Mouse (Mus musculus): ENCODE results near the gene Pde8a. TPM values are rescaled to one million over a fixed set of nuclear protein-coding genes. Genes with fewer than 3 reads are reported as not detected.

Gene Pde8a
- polyA plus RNA-seq, 1 experiment from 2014 or later = 6.4 TPM

DNA sequence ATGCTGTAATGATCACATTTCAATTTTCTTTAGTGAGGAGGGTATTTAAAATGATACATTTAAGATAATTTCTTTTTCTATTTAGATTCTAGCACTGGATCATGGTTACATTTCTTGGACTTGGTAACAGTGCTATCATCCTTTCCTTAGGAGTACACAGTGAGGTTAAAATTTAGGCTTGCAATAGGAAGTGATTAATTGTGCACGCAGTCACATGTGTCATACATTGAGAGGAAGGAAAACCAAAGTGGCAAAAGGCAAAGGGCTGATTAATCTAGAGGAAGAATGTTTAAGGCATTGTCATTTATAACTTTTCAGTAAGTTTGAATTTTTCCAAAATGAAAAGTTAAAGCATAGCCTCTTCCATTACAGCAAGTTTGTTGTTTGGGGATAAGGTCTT, 67.8 kb downstream of the Pde8a start:
- H3K36me3 ChIP-seq = no peaks in the 10 kb centered on the region
- H3K4me2 ChIP-seq (replicated peaks) = no peak overlapping the region
- ATAC-seq (ENCODE audit: insufficient number of reproducible peaks, low FRiP score, low TSS enrichment, low read depth) = no peak
- H3K4me1 ChIP-seq = no peaks in the 10 kb centered on the region
- no peak overlapping the region for H3K4me3 ChIP-seq (replicated peaks)
- H3K9ac ChIP-seq = no peak overlapping the region
- H3K27ac ChIP-seq (replicated peaks) = no peak overlapping the region
- no peaks in the 10 kb centered on the region for H3K9me3 ChIP-seq (replicated peaks)
- H3K27me3 ChIP-seq = no peaks in the 10 kb centered on the region
- 77% methylated on average over 1 of the region's 1 CpGs for WGBS

DNA sequence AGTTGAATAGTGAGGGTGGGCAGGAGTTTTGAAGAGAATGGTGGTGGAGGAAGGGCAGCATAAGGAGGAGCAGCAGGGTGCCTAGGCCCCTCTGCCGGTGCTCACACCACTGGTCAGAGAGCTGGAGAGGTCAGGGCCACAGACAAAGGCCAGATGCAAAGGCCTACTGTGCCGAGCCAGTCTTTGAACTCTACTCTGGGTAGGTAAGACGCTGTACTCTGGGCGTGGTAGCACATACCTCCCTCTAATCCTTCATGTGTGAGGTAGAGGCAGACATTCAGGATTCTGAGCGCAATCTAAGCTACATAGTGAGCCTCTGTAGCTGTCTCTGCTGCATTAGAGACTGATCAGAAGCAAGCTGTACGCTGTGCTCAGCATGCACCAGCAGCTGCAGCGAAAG, 73.1 kb downstream of the Pde8a start:
- ATAC-seq (ENCODE audit: insufficient number of reproducible peaks, low FRiP score, low TSS enrichment, low read depth) = no peak
- no peak overlapping the region for H3K9ac ChIP-seq
- WGBS = 44% methylated on average over 7 of the region's 7 CpGs
- no peaks in the 10 kb centered on the region for H3K4me1 ChIP-seq
- H3K4me2 ChIP-seq (replicated peaks) = no peak overlapping the region
- no peaks in the 10 kb centered on the region for H3K27me3 ChIP-seq
- H3K9me3 ChIP-seq (replicated peaks) = no peaks in the 10 kb centered on the region
- H3K27ac ChIP-seq (replicated peaks) = no peak overlapping the region
- no peaks in the 10 kb centered on the region for H3K36me3 ChIP-seq
- no peak overlapping the region for H3K4me3 ChIP-seq (replicated peaks)

DNA sequence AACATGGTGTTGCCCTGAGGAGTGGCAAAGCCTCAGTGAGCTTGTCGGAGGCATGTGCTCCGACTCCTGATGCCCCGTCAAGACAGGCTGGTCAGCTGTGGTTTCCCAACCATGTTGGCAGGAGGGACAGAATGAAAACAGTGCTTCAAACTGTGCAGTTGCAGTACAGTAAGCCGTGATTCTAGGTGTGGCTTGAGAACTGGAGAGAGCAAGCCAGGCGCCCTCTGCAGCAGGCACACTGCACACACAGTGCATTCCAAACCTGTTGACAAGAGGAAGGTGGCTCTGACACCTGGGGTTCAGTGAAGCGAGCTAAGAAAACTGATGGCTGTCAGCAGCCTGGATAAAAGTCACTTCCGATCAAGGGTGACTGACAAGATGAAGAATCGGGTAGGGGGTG, 73.5 kb downstream of the Pde8a start:
- Histone ChIP-seq H3K4me1 (no peaks in the 10 kb centered on the region), H3K27ac (replicated peaks) (no peak overlapping the region), H3K4me2 (replicated peaks) (no peak overlapping the region), H3K27me3 (no peaks in the 10 kb centered on the region), H3K9ac (no peak overlapping the region), H3K4me3 (replicated peaks) (no peak overlapping the region), H3K36me3 (no peaks in the 10 kb centered on the region), H3K9me3 (replicated peaks) (no peaks in the 10 kb centered on the region)
- 60% methylated on average over 8 of the region's 8 CpGs for WGBS
- ATAC-seq (ENCODE audit: insufficient number of reproducible peaks, low FRiP score, low TSS enrichment, low read depth) = no peak

DNA sequence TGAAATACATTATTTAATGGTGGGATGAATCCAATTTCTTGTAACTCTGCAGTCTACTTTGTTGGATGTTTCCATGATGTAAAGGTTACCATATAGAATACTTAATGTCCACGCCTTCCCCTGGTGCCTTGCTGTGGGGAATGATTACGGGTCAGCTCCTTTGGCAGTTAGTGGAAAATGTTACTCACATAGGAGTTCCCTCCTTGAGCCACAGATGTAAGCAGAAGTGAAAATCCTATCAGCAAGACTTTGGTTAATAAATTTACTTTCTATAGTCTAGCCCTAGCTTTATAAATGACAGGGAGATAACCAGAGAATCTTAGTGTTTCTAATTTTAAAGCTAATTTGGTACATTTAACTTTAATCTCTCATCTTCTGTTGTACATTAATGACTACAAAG, 81.8 kb downstream of the Pde8a start:
- H3K4me1 ChIP-seq = no peaks in the 10 kb centered on the region
- no peak overlapping the region for H3K9ac ChIP-seq
- no peak overlapping the region for H3K27ac ChIP-seq (replicated peaks)
- no peaks in the 10 kb centered on the region for H3K9me3 ChIP-seq (replicated peaks)
- H3K27me3 ChIP-seq = no peaks in the 10 kb centered on the region
- no peak for ATAC-seq (ENCODE audit: insufficient number of reproducible peaks, low FRiP score, low TSS enrichment, low read depth)
- WGBS = 88% methylated on average over 2 of the region's 2 CpGs
- H3K36me3 ChIP-seq = no peaks in the 10 kb centered on the region
- no peak overlapping the region for H3K4me3 ChIP-seq (replicated peaks)
- H3K4me2 ChIP-seq (replicated peaks) = no peak overlapping the region

DNA sequence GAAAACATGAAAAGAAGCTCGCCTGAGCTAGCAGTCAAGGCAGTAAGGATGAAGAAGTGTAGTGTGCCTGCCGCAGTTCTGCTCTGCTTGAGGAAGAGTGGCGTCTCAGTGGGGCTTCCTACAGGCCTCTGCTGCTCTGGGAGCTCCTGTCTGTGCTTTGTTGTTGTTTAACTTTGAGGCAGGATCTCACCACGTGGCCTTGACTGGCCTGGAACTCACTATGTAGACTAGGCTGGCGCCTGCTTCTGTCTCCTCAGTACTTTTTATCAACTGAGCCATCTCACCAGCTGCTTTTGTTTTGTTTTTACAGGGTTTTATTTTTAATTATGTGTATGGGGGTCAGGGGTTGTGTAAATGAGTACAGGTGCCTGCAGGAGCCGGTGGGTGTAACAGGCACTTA, 84.8 kb downstream of the Pde8a start:
- ATAC-seq (ENCODE audit: insufficient number of reproducible peaks, low FRiP score, low TSS enrichment, low read depth) = no peak
- no peak overlapping the region for H3K4me2 ChIP-seq (replicated peaks)
- H3K9ac ChIP-seq = no peak overlapping the region
- no peaks in the 10 kb centered on the region for H3K36me3 ChIP-seq
- 40% methylated on average over 6 of the region's 6 CpGs for WGBS
- H3K4me1 ChIP-seq = no peaks in the 10 kb centered on the region
- H3K27me3 ChIP-seq = no peaks in the 10 kb centered on the region
- H3K4me3 ChIP-seq (replicated peaks) = no peak overlapping the region
- H3K27ac ChIP-seq (replicated peaks) = no peak overlapping the region
- no peaks in the 10 kb centered on the region for H3K9me3 ChIP-seq (replicated peaks)

DNA sequence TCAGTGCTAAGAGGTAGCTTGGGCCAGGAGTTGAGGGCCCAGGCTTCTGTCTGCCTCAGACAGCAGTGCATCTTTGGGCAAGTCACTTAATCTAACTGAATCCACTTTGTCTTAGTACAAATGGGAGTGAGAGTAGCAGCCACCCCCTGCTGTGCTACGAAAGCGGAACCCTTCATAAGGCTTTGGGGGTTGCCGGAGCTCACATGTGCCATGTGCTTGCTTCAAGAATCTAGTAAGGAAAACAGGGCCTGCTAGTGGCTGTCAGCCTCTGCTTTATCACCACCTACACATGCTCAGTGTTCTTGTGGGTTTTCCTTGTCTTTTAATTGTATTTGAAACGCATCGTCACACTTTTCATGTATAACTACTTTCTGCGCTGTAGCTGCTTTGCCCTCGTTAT, 87.9 kb downstream of the Pde8a start:
- Histone ChIP-seq H3K4me2 (replicated peaks) (no peak overlapping the region), H3K36me3 (no peaks in the 10 kb centered on the region), H3K4me1 (no peaks in the 10 kb centered on the region), H3K27me3 (no peaks in the 10 kb centered on the region), H3K4me3 (replicated peaks) (no peak overlapping the region), H3K27ac (replicated peaks) (no peak overlapping the region), H3K9ac (no peak overlapping the region), H3K9me3 (replicated peaks) (no peaks in the 10 kb centered on the region)
- 66% methylated on average over 7 of the region's 7 CpGs for WGBS
- ATAC-seq (ENCODE audit: insufficient number of reproducible peaks, low FRiP score, low TSS enrichment, low read depth) = no peak

DNA sequence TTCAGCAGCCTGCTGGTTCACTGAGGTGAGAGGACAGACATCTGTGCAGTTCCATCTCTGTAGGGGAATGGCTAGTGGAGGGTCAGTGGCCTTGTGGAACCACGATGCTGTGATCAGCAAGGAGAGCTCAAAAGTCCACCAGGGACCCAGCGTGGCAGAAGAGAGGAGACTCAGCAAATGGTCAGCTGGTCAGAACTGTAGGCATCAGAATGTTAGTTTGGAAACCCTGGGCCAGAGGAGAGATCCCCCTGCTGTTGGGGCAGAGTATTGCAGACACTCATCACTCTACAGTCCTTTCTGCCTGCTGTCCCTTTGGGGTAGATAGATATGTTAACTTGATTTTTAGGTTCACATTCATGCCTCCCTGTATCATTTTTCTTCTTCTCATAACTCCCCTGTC, 90.3 kb downstream of the Pde8a start:
- Histone ChIP-seq H3K36me3 (no peaks in the 10 kb centered on the region), H3K27ac (replicated peaks) (no peak overlapping the region), H3K4me1 (no peaks in the 10 kb centered on the region)

DNA sequence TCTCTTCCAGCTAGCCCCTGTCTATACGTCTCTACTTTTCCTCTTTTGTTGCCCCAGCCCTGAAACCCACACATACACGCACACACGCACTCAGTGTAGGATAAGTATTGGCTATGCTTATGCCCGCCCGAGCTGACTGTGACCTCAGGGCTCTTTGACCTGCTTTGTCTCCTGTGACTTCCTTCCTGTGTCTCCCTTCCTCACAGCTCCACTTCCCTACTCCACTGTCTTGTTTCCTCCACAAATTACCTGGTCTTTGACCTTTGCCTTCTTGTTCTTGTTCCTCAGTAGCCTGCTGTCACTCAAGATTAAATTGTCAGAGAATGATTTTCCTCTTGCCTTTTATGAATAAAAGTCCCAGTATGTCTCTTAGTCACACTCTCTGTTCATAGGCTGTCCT, 90.7 kb downstream of the Pde8a start:
- no peaks in the 10 kb centered on the region for H3K9me3 ChIP-seq (replicated peaks)
- H3K4me1 ChIP-seq = no peaks in the 10 kb centered on the region
- ATAC-seq (ENCODE audit: insufficient number of reproducible peaks, low FRiP score, low TSS enrichment, low read depth) = no peak
- no peaks in the 10 kb centered on the region for H3K27me3 ChIP-seq
- no peak overlapping the region for H3K4me3 ChIP-seq (replicated peaks)
- H3K9ac ChIP-seq = no peak overlapping the region
- WGBS = 60% methylated on average over 5 of the region's 5 CpGs
- no peak overlapping the region for H3K4me2 ChIP-seq (replicated peaks)
- no peaks in the 10 kb centered on the region for H3K36me3 ChIP-seq
- no peak overlapping the region for H3K27ac ChIP-seq (replicated peaks)

More for the DNA sequence above, 90.3 kb downstream of the Pde8a start:
- H3K4me2 ChIP-seq (replicated peaks) = no peak overlapping the region
- no peak overlapping the region for H3K9ac ChIP-seq
- H3K27me3 ChIP-seq = no peaks in the 10 kb centered on the region
- WGBS = 91% methylated on average over 2 of the region's 2 CpGs
- H3K4me3 ChIP-seq (replicated peaks) = no peak overlapping the region
- no peak for ATAC-seq (ENCODE audit: insufficient number of reproducible peaks, low FRiP score, low TSS enrichment, low read depth)
- H3K9me3 ChIP-seq (replicated peaks) = no peaks in the 10 kb centered on the region

DNA sequence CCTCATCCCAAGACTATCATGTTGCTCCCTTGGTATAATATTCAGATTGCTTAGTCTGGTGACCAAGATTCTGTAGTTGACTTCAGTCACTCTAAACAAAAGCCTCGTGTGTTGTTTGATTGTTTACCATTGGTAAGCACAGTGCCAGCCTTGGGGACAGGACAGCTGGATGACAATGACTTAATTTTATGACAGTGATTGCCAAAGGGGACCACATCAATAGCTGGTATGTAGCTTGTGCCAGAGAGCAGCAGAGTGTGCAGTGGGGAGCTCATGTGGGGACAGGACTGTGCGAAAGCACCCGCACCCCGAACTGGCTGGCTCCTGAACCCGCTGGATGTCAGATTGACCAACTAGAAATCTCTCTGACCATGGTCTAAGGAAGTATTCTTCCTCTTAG, 91.3 kb downstream of the Pde8a start:
- no peak overlapping the region for H3K4me2 ChIP-seq (replicated peaks)
- 86% methylated on average over 5 of the region's 5 CpGs for WGBS
- H3K36me3 ChIP-seq = no peaks in the 10 kb centered on the region
- no peak for ATAC-seq (ENCODE audit: insufficient number of reproducible peaks, low FRiP score, low TSS enrichment, low read depth)
- no peaks in the 10 kb centered on the region for H3K27me3 ChIP-seq
- H3K9me3 ChIP-seq (replicated peaks) = no peaks in the 10 kb centered on the region
- H3K4me1 ChIP-seq = no peaks in the 10 kb centered on the region
- no peak overlapping the region for H3K27ac ChIP-seq (replicated peaks)
- H3K9ac ChIP-seq = no peak overlapping the region
- no peak overlapping the region for H3K4me3 ChIP-seq (replicated peaks)

DNA sequence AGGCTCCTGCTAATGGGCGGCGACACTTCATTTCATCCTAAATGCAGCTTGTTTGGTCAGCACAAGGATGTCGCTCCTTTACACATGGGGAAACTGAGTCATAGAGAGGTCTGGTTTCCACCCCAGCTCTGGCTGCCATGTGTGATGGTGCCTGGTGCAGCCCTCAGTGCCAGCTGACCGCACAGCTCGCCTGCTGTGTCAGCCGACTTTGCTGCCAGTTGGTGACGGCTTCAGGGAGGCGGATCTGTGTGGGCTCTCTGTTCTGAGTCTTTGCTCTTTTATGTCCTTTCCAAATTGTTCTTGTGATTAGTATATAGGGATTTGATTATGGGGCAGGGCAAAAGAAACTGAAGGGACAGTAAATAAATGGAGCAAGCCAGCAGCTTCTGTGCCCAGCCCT, 94.3 kb downstream of the Pde8a start:
- Histone ChIP-seq H3K9ac (no peak overlapping the region), H3K4me3 (replicated peaks) (no peak overlapping the region), H3K4me2 (replicated peaks) (no peak overlapping the region), H3K27me3 (no peaks in the 10 kb centered on the region), H3K9me3 (replicated peaks) (no peaks in the 10 kb centered on the region), H3K4me1 (no peaks in the 10 kb centered on the region), H3K36me3 (no peaks in the 10 kb centered on the region), H3K27ac (replicated peaks) (no peak overlapping the region)
- ATAC-seq (ENCODE audit: insufficient number of reproducible peaks, low FRiP score, low TSS enrichment, low read depth) = no peak
- 70% methylated on average over 8 of the region's 8 CpGs for WGBS

DNA sequence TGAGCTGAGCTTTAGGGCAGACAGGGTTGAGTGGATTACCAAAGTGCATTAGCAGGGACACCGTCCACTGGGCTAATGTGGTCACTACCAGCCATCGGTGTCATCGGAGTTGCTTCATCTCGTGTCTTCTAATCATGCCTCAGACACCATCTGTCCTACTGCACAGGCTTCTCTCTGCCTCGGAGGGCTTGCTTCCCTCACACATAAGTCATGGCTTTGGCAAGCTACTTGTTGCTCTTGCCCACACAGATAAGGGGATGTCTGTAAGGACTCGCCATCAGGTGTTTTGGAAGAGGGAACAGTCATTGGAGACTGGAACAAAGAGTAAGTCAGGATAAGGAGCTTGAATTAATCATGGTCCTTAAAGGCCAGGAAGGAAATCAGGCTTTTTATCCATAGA, 95.9 kb downstream of the Pde8a start:
- H3K4me2 ChIP-seq (replicated peaks) = no peak overlapping the region
- no peaks in the 10 kb centered on the region for H3K27me3 ChIP-seq
- no peaks in the 10 kb centered on the region for H3K36me3 ChIP-seq
- ATAC-seq (ENCODE audit: insufficient number of reproducible peaks, low FRiP score, low TSS enrichment, low read depth) = no peak
- no peak overlapping the region for H3K27ac ChIP-seq (replicated peaks)
- H3K4me1 ChIP-seq = 0 out of 2 replicates have a peak, but pooled peaks cover 4% of the 10 kb centered on the region
- H3K9me3 ChIP-seq (replicated peaks) = no peaks in the 10 kb centered on the region
- H3K4me3 ChIP-seq (replicated peaks) = no peak overlapping the region
- H3K9ac ChIP-seq = no peak overlapping the region
- WGBS = 91% methylated on average over 6 of the region's 6 CpGs

DNA sequence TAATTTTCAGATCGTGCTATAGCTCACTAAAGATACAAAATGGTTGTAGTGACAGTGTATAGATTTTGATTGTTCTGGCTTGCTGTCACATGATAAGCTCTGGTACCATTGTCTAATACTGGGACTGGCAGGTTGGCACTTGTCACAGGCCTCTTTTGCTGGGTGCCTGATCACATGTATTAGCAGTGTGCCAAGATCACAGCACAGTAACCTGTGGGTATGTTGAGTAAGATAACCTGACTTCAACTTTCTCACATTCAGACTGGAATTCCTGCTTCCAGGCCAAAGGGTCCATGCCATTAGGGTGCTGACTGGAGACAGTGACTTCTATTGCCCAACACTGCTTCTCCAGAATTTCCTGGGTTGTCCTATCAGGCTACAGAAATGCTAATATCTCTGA, 97.7 kb downstream of the Pde8a start:
- H3K4me2 ChIP-seq (replicated peaks) = no peak overlapping the region
- H3K27me3 ChIP-seq = no peaks in the 10 kb centered on the region
- H3K27ac ChIP-seq (replicated peaks) = no peak overlapping the region
- H3K4me3 ChIP-seq (replicated peaks) = no peak overlapping the region
- H3K36me3 ChIP-seq = no peaks in the 10 kb centered on the region
- no peak overlapping the region for H3K9ac ChIP-seq
- no peak for ATAC-seq (ENCODE audit: insufficient number of reproducible peaks, low FRiP score, low TSS enrichment, low read depth)
- 0 out of 2 replicates have a peak, but pooled peaks cover 4% of the 10 kb centered on the region for H3K4me1 ChIP-seq
- H3K9me3 ChIP-seq (replicated peaks) = no peaks in the 10 kb centered on the region
- WGBS = 91% methylated on average over 1 of the region's 1 CpGs

Measured in embryonic facial prominence, embryonic 15.5 days (tissue).